Mouse (Mus musculus): ENCODE results near the gene Ubqln4.

GRCm38 (mm10) chr3:88570341-88570740 lies 16.8 kb downstream of the Ubqln4 start:
- TF ChIP-seq CTCF (IDR thresholded peaks at IDR 0.05; ENCODE audit: control insufficient read depth, insufficient read depth, insufficient replicate concordance, low read depth, low read length) (no peak), POLR2A (IDR thresholded peaks at IDR 0.05; ENCODE audit: control insufficient read depth, low read depth, low read length) (no peak)

Data from testis, adult 2 months (tissue).